Mouse (Mus musculus): ENCODE measurements around the gene Wdfy3. TPM values are rescaled to one million over a fixed set of nuclear protein-coding genes. Genes with fewer than 3 reads are reported as not detected.

The Wdfy3 gene
- polyA plus RNA-seq, 1 experiment from 2014 or later, result 13.4 TPM

DNA sequence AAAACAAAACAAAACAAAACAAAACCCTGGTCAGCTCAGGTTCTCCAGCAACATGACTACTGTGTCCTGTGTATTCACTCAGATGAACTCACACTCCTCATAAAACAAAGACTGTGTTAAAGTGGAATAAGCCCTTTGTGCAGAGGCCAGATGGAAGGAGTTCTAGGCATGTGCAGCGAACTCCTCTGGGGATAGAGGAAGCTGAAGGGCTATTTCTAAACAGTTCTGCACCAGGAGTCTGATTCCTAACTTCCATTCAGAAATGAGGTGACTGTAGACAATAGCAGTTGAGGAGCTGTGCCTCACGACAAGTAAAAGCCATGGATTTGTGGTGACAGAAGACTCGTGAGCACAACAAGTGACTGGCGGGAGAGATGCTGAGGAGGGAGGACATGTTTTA lies 2.3 kb upstream of the Wdfy3 start:
- no peak overlapping the region for H3K4me3 ChIP-seq
- H3K9ac ChIP-seq, result no peak overlapping the region
- H3K4me2 ChIP-seq, result no peak overlapping the region
- 52% methylated on average over 4 of the region's 4 CpGs for WGBS
- H3K36me3 ChIP-seq, result no peaks in the 10 kb centered on the region
- H3K4me1 ChIP-seq, result peaks cover 26% of the 10 kb centered on the region
- no peaks in the 10 kb centered on the region for H3K27me3 ChIP-seq
- H3K27ac ChIP-seq, result no peak overlapping the region
- no peak for ATAC-seq (ENCODE audit: borderline replicate concordance, extremely low read depth, low FRiP score, low TSS enrichment)
- no peaks in the 10 kb centered on the region for H3K9me3 ChIP-seq

DNA sequence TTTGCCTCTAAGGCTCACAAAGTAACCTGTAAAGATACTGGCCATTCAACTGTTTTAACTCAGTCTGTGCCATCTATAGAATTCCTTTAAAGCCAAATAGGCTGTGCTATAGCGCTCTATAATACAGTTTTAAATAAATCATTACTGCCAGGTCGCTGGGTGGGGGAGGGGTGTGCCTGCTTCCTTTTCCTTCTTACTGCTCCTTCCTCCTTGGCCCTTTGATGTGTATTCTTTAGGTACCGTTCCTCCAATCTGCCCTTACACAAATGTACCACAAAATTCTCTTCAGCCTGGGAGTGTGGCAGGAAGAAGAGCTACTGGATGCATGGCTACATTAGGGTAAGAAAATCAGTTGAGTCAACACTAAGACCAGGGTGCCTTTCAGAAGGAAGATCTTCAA lies 1.5 kb upstream of the Wdfy3 start:
- peaks cover 26% of the 10 kb centered on the region for H3K4me1 ChIP-seq
- H3K36me3 ChIP-seq, result 0 out of 2 replicates have a peak, but pooled peaks cover 3% of the 10 kb centered on the region
- no peak for ATAC-seq (ENCODE audit: borderline replicate concordance, extremely low read depth, low FRiP score, low TSS enrichment)
- no peak overlapping the region for H3K27ac ChIP-seq
- 30% methylated on average over 3 of the region's 3 CpGs for WGBS
- no peak overlapping the region for H3K4me3 ChIP-seq
- no peak overlapping the region for H3K9ac ChIP-seq
- H3K27me3 ChIP-seq, result no peaks in the 10 kb centered on the region
- no peak overlapping the region for H3K4me2 ChIP-seq
- H3K9me3 ChIP-seq, result no peaks in the 10 kb centered on the region

GRCm38 (mm10) chr5:102070788-102071187 lies 1.1 kb upstream of the Wdfy3 start:
- H3K9me3 ChIP-seq, result no peaks in the 10 kb centered on the region
- H3K4me1 ChIP-seq, result peaks cover 26% of the 10 kb centered on the region
- H3K9ac ChIP-seq, result no peak overlapping the region
- no peaks in the 10 kb centered on the region for H3K27me3 ChIP-seq
- H3K27ac ChIP-seq, result no peak overlapping the region
- 38% methylated on average over 4 of the region's 4 CpGs for WGBS
- H3K36me3 ChIP-seq, result 0 out of 2 replicates have a peak, but pooled peaks cover 3% of the 10 kb centered on the region
- peak overlapping the region; percentile 61 for H3K4me2 ChIP-seq
- no peak overlapping the region; the same call in 1 of the 2 replicates for H3K4me3 ChIP-seq
- ATAC-seq (ENCODE audit: borderline replicate concordance, extremely low read depth, low FRiP score, low TSS enrichment), result no peak

DNA sequence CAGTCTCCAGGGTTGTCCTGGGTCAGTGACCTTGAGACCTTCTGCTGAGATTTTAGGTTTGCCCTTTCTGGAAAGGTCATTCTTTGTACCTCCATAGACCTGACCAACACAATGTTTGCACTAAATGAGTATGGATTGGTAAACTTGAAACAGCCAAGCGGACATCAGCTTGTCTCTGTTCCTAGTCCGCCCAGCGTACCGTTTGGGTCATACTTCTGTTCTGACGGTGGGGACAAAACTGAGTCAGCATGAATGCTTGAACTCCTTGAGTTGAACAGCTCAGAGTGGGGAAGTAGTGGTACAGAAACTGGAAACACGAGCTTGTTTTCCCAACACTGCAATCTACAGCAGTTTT lies 670 bp upstream of the Wdfy3 start:
- no peaks in the 10 kb centered on the region for H3K27me3 ChIP-seq
- no peaks in the 10 kb centered on the region for H3K9me3 ChIP-seq
- peak overlapping the region; percentile 98 for H3K9ac ChIP-seq
- no peak for ATAC-seq (ENCODE audit: borderline replicate concordance, extremely low read depth, low FRiP score, low TSS enrichment)
- H3K4me2 ChIP-seq, result peak overlapping the region; percentile 61
- peak overlapping the region; percentile 97 for H3K4me3 ChIP-seq
- WGBS, result 10% methylated on average over 6 of the region's 6 CpGs
- H3K4me1 ChIP-seq, result peaks cover 26% of the 10 kb centered on the region
- H3K27ac ChIP-seq, result peak overlapping the region; percentile 94
- H3K36me3 ChIP-seq, result 0 out of 2 replicates have a peak, but pooled peaks cover 3% of the 10 kb centered on the region

DNA sequence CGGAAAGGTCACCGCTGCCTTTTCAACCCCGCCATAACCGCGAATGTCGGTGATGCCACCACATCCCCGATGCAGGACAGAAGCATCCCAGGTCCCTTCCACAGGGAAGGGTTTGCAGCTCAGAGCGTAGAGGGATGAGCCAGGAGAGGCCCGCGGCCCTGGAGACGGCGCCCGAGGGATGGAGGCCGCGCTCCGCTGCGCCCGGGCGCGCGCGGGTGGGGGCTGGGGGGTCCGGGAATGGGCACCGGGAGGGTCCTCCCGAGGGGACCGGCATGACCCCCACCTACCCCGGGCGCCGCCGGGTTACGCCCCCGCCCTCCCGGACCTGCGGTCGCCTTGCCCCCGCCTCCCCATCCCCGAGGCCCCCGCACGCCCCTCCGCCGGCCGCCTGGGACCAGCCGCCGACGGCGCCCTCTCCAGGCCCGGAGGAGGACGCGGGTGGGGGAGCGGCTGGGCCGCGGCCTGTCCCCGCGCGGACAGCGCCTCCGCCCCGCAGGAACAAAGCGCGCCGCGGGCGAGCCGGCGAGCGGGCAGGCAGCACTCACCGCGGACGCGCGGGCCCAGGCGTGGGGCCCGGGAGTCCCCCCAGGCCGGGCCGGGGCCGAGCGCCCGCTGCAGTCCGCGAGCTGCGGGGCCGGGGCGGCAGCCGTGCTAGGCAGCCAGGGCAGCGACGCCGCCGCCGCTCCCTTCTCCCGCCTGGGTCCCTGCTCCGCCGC lies 512 bp downstream of the Wdfy3 start:
- peak; percentile 90 for ATAC-seq (ENCODE audit: borderline replicate concordance, extremely low read depth, low FRiP score, low TSS enrichment)
- Histone ChIP-seq H3K4me1 (peaks cover 26% of the 10 kb centered on the region), H3K27me3 (no peaks in the 10 kb centered on the region), H3K9me3 (no peaks in the 10 kb centered on the region), H3K27ac (peak overlapping the region; percentile 94), H3K4me2 (peak overlapping the region; percentile 61), H3K9ac (peak overlapping the region; percentile 98), H3K36me3 (0 out of 2 replicates have a peak, but pooled peaks cover 3% of the 10 kb centered on the region), H3K4me3 (peak overlapping the region; percentile 97)
- WGBS, result under 1% methylated on average over 72 of the region's 92 CpGs

DNA sequence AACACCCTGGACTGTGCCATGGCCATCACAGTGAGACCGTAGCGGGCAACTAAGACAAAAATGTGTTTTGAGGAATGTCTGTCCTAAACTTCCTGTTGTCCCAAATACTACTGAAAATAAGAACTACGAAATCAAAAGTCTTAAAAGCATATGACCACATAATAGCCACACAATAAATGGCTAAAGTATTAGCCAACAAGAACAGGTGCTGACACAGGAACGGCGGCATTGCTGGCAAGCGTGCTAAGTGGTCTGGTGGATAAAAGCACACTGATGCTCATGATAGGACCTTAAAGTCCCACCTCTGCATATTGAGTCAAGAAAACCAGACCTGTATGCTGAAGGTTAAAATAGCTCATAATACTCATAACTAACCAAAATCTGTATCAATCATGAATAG lies 3.3 kb downstream of the Wdfy3 start:
- WGBS, result 89% methylated on average over 6 of the region's 6 CpGs
- Histone ChIP-seq H3K27ac (no peak overlapping the region), H3K9ac (no peak overlapping the region), H3K36me3 (0 out of 2 replicates have a peak, but pooled peaks cover 3% of the 10 kb centered on the region), H3K4me3 (no peak overlapping the region), H3K9me3 (no peaks in the 10 kb centered on the region), H3K4me2 (no peak overlapping the region), H3K4me1 (peaks cover 42% of the 10 kb centered on the region), H3K27me3 (no peaks in the 10 kb centered on the region)
- no peak for ATAC-seq (ENCODE audit: borderline replicate concordance, extremely low read depth, low FRiP score, low TSS enrichment)

GRCm38 (mm10) chr5:102063013-102063752 lies 6.5 kb downstream of the Wdfy3 start:
- no peak overlapping the region for H3K4me2 ChIP-seq
- no peaks in the 10 kb centered on the region for H3K27me3 ChIP-seq
- no peak overlapping the region for H3K27ac ChIP-seq
- H3K4me1 ChIP-seq, result peaks cover 25% of the 10 kb centered on the region
- no peak overlapping the region for H3K4me3 ChIP-seq
- H3K9ac ChIP-seq, result no peak overlapping the region
- ATAC-seq (ENCODE audit: borderline replicate concordance, extremely low read depth, low FRiP score, low TSS enrichment), result no peak
- WGBS, result 54% methylated on average over 18 of the region's 18 CpGs
- 0 out of 2 replicates have a peak, but pooled peaks cover 3% of the 10 kb centered on the region for H3K36me3 ChIP-seq
- H3K9me3 ChIP-seq, result no peaks in the 10 kb centered on the region

DNA sequence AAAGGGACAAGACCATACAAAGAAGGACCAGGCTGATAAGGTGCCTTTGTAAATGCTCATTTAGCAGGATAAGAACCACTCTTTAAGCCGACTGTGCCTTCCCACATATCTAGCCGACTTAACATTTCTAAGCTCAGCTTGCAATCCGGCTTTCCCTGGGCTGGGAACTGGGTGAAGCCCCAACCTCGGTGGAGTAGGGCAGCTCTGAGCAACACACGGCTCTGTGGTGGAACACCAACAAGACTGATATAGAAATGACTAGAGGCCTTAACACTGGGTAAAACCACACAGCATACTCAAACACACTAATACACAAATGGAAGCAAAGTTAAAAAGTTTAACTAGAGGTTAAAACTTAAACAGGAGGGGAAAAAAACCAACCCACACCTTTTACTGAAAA lies 7.9 kb downstream of the Wdfy3 start:
- no peaks in the 10 kb centered on the region for H3K27me3 ChIP-seq
- H3K4me2 ChIP-seq, result no peak overlapping the region
- no peak overlapping the region for H3K27ac ChIP-seq
- no peak overlapping the region for H3K9ac ChIP-seq
- WGBS, result 55% methylated on average over 5 of the region's 5 CpGs
- H3K4me1 ChIP-seq, result peaks cover 17% of the 10 kb centered on the region
- no peaks in the 10 kb centered on the region for H3K9me3 ChIP-seq
- H3K4me3 ChIP-seq, result no peak overlapping the region
- no peak for ATAC-seq (ENCODE audit: borderline replicate concordance, extremely low read depth, low FRiP score, low TSS enrichment)
- 0 out of 2 replicates have a peak, but pooled peaks cover under 1% of the 10 kb centered on the region for H3K36me3 ChIP-seq

DNA sequence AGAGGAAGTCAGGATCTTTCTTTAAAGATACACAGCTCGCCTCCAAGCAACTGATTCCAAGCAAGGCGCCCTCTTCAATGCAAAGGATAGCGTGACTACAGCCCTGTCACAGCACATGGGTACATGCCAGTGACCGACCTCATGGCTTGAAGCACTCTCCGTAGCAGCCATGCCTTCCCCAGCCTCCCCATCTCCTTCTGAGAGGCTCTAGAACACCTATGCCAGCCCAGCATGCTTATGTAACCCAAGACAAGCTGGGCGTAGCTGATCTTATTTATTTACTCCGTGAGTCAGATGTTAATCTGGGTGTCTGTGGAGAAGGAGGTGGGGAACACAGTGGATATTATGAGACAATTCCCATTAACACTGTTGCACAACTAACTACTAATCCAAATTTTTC lies 13.8 kb downstream of the Wdfy3 start:
- no peak overlapping the region for H3K27ac ChIP-seq
- no peak overlapping the region for H3K4me2 ChIP-seq
- H3K27me3 ChIP-seq, result no peaks in the 10 kb centered on the region
- 58% methylated on average over 7 of the region's 7 CpGs for WGBS
- no peak overlapping the region for H3K9ac ChIP-seq
- H3K9me3 ChIP-seq, result no peaks in the 10 kb centered on the region
- H3K36me3 ChIP-seq, result no peaks in the 10 kb centered on the region
- H3K4me1 ChIP-seq, result peaks cover 15% of the 10 kb centered on the region; the same call in 1 of the 2 replicates
- no peak overlapping the region for H3K4me3 ChIP-seq
- ATAC-seq (ENCODE audit: borderline replicate concordance, extremely low read depth, low FRiP score, low TSS enrichment), result no peak

DNA sequence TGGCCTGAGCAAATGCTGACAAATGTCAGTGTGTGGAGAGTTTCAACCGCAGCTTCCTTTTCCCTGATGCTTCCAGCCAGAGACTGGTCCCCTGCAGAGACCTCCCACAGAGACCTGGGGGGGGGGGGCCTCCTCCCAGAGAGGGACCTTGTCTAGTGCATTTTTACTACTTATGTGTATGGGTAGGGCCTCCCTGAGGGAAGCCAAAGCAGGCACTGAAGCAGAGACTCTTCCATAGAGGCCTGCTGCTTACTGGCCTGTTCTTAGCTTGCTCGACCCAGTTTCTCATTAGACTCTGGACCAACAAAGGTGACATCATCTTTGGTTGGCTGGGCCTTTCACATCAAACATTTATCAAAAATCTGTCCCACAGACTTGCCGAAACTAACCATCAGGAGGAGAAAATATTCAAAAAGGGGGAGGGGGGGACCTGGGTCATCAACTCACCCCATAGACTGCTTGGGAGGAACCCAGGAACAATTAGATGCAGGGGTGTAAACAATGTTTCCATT lies 14.5 kb downstream of the Wdfy3 start:
- 0 out of 2 replicates have a peak, but pooled peaks have one; percentile 32 for ATAC-seq (ENCODE audit: borderline replicate concordance, extremely low read depth, low FRiP score, low TSS enrichment)
- H3K36me3 ChIP-seq, result no peaks in the 10 kb centered on the region

DNA sequence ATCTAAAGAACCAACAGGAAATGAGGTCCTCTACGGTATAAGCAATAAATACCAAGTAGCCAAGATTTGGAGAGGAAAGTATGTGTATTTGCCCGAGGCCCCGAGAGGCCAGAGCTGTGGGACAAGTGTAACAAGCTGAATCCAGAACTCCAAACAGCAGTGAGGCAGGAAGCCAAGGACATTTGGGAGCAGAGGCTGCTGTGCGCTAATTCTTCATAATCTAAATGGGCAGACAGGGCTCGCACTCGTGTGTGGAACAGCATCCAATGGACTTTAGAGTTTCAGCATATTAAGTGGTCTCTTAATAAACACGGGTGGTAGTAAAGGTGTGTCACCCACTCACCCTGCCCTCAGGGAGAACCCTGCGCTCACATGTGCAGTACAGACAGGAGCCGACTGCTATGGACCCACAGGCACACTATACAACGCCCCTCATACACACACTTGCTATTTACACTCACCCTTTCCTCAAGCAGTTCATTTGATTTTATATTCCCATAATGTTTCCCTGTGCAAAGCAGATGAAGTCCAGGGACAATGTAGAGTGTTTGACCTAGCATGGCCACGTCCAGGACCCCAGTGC lies 15.1 kb downstream of the Wdfy3 start:
- no peak overlapping the region for H3K9ac ChIP-seq
- 60% methylated on average over 11 of the region's 11 CpGs for WGBS
- peaks cover 15% of the 10 kb centered on the region; the same call in 1 of the 2 replicates for H3K4me1 ChIP-seq
- no peaks in the 10 kb centered on the region for H3K27me3 ChIP-seq
- ATAC-seq (ENCODE audit: borderline replicate concordance, extremely low read depth, low FRiP score, low TSS enrichment), result 0 out of 2 replicates have a peak, but pooled peaks have one; percentile 19
- no peak overlapping the region for H3K4me3 ChIP-seq
- no peaks in the 10 kb centered on the region for H3K9me3 ChIP-seq
- H3K4me2 ChIP-seq, result no peak overlapping the region
- H3K27ac ChIP-seq, result no peak overlapping the region
- no peaks in the 10 kb centered on the region for H3K36me3 ChIP-seq

More for the DNA sequence above, 14.5 kb downstream of the Wdfy3 start:
- H3K4me1 ChIP-seq, result peaks cover 15% of the 10 kb centered on the region; the same call in 1 of the 2 replicates
- no peaks in the 10 kb centered on the region for H3K9me3 ChIP-seq
- 27% methylated on average over 3 of the region's 3 CpGs for WGBS
- H3K4me3 ChIP-seq, result no peak overlapping the region
- no peaks in the 10 kb centered on the region for H3K27me3 ChIP-seq
- no peak overlapping the region for H3K4me2 ChIP-seq
- H3K9ac ChIP-seq, result no peak overlapping the region
- no peak overlapping the region for H3K27ac ChIP-seq

Measured in lung, embryonic 15.5 days (tissue).